Mouse (Mus musculus) brain, adult 2 months (tissue): ENCODE measurements around the gene Vav3.

Source experiments
- DNase-seq: peaks from one replicate; pipeline ENCODE4 v3.0.0; 2011; ENCODE audit warnings: low read depth, low spot score

Vav3 gene

DNA sequence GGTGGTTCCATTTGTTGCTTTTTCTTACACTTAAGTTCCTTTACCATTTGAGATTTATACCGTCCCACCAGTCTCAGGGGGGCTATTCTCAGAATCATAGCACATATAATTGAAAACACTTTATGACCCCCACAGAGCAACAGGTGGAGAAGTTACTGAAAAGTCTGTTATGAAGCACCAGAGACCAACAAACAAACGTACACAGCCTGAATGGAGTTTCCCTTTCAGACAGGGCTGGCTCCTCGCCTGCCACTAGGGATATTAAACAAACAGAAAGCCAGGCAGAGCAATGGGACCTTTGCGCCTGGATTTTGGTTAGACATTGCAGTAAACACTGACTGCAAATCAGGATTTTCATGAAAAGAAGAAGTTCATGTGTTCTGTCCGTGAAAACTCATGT, 341.4 kb downstream of the Vav3 start:
- no peak for DNase-seq

DNA sequence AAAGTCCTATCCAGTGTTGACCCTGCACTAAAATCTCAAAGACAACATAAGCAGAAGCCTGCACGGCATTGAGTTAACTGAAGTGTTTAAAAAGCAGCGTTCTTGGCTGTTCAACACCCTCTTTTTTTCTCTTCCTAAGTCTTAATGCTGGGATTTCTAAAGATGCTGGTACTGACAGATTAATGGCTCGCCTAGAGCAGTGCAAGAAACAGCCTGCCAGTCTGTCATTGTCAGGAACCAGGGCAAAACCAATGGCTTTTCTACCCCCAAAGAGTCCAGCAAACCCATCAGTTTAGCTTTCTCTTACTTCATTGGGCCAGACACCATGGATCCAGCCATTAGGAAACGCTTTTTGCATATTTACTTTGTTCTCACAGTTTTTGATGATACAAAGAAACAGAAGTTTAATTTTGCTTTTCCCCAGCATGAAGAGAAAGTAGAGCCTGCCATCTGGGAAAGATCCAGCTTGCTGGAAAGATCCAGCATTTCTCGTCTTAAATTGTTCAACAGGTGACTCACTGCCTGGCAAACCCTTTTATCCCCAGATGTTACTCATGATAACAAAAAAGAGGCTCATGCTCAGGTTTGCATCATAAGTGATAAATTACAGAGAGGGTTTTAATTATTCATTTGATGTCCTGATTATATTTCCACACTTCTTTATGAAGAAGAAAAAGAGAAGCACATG, 343.3 kb downstream of the Vav3 start:
- peak; percentile 65 for DNase-seq

DNA sequence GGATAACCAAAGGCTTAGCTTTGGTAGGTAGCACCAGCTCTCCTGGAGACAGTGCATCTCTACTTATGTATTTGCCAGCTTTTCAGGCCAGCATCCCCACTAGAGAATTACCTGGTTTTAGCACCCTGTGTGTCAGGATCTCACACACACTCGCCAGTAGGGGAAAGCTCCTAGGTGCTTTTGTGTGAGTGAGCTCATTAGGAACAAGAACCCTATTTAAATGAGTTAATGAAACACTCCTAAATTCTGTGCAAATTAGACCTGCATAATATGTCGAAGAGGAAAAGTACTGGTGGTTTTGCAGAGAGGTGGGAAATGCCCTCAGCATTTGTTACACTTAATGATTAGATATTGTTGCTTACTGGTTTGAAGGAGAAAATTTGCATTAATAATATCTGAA, 350.1 kb downstream of the Vav3 start:
- no peak for DNase-seq

DNA sequence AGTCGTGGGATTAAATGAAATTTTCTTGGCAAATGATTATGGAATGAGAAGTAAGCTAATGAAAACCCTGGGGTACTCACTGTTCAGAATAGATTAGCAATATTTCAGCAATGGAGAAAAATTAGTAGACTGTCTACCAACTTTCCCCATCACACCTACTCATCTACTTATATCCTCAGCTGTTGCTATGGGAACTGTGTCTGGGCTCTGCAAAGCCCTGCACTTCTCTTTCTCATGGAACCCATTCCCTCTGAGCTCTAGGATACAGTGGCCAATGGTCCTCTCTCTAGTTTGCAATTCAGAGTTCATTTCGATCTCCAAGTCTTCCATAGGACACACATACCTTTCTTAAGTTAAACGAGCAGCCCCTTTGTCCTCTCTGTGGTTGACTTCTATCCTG, 352.2 kb downstream of the Vav3 start:
- DNase-seq = peak; percentile 58

DNA sequence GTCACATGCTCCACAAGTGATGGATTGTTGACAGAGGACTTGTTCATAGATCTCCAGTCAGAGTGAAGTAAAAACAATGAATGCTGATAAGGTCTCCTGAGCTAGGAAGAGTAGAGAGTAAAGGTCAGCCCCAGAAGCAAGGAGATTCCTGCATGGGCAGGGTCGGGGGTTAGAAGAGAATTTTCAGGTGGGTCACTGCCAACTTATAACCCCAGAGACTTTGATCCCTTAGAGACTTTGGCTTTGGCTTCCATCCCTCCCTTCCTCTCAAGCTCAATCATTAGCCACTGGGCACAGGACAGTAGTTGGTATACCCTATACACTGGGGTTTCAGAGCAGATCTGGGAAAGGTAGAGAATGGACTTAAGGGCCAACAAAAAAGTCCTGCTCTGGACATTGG, 360.8 kb downstream of the Vav3 start:
- DNase-seq = no peak

DNA sequence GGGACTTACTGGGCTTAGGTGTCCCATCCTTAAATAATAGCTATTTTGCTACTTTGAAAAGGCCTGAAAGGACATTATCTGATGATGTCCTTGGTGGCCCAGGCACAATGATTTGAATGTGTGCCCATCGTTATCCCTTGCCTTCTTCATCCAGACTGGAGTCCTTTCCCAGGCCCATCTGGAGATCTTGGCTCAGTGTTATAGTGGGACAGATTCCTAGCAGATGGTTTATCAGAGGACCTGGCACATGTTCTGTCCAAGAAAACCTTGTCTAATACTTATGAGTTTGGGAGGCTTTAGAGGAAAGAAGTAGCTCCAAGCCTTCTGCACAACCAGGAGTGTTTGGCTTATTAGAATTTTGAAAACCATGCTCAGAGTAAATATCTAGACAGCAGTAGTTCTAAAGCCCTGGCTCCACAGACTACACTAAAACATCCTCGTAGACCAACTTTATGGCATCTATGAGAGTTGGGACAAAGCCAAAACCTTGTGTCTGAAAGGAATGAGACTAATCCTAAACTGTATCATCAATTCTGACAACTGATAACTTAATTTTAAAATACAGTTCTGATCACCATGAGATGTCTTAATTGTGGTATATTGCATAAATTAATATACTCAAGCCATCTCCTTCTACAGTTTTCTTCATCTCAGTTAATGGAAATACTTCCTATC, 367.5 kb downstream of the Vav3 start:
- DNase-seq = peak; percentile 97

DNA sequence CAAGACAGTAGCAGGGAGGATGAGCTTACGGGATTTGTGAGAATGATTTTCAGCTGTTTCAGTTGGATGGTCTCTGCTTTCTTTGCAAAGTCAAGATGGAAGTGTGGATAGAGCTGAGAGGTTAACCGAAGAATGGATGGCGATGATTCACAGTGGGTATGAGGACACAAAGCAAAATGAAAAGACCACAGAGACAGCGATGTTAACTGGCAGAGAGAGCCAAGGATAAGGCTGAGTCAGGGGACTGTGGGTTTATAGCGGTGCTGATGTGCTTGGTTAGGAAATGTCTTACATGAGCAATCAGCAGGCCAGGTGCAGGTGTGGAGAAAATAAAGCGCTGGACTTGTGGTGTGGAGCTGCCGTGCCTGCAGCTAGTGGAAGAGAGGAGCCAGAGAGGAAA, 371.3 kb downstream of the Vav3 start:
- no peak for DNase-seq

DNA sequence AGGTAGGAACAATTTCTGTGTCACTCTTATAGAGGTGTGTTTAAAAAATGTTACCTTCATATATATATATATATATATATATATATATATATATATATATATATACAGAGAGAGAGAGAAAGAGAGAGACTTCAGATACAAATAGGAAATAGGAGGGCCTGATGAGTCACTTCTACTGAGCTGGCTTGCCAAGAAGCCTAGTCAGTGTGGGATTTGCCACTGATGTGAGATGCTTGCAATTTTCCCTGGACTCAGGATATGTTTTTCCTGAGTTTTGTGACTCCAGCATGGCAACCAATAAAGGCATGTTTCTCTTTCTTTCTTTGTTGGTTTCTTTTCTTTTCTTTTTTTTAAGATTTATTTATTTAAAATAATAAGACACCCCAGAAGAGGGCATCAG, 374.0 kb downstream of the Vav3 start:
- peak; percentile 52 for DNase-seq

DNA sequence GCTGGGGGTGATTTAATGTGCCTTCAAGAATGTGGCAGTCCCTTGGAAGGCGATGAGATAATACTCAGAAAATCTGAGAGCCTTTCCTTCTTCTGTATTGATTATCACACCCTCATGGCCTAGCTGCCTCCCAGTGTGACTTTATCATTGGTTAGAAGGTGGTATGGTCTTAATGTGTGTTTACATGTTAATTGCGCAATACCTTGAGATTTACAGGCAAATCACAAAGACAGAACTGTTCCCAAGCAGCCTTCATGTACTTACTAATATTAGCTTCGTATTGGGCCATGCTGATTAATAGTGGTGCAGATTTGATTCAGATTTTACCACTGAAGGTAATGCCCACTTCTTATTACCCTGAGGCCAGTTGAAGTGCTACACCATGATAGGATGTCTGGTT, 381.3 kb downstream of the Vav3 start:
- no peak for DNase-seq

DNA sequence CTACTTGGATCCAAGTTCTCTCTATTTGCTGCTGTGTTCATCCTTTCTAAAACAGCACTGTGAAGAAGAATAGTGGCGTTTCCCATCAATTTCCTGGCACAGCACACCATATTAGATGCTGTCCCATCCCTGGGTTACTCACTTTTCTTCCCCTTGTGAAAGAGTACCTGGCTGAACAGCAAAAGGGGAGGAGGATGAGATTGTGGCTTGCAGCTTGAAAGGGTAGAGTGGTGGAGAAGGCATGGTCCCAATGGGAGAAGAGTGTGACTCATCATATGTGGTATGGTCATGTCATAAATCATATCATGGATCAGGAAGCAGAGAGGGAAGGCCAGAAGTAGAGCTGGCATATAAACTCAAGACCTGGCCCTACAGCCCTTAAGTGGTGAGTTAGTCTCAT, 386.3 kb downstream of the Vav3 start:
- no peak for DNase-seq

DNA sequence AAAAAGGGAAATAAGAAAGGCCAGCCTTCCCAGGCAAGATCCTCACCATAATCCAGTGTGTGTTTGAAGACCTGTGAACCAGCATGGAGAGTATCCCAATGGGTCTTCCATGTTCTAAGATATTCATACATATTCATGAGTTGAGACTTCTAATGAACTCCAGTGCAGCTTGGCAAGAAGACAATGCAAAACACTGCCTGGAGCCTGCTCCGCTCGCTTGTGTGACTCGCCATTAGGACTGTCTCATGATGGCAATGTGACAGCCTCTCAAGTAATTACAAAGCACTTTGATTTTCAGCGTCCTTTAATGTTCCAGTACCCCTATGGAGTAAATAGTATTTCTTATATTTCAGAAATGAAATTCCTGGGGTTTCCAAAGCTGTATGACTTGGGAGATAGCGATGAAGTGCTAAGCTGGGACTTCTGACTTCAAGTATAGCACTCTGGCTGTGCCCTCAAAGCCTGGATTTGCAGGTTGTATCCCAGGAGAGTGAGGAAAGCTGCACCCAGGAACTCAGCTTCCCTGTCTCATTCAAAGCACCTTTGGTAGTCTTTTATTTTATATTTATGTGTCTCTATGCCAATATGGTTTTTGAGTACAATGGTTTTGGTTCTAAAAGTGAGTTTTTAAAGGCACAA, 391.3 kb downstream of the Vav3 start:
- DNase-seq = no peak

DNA sequence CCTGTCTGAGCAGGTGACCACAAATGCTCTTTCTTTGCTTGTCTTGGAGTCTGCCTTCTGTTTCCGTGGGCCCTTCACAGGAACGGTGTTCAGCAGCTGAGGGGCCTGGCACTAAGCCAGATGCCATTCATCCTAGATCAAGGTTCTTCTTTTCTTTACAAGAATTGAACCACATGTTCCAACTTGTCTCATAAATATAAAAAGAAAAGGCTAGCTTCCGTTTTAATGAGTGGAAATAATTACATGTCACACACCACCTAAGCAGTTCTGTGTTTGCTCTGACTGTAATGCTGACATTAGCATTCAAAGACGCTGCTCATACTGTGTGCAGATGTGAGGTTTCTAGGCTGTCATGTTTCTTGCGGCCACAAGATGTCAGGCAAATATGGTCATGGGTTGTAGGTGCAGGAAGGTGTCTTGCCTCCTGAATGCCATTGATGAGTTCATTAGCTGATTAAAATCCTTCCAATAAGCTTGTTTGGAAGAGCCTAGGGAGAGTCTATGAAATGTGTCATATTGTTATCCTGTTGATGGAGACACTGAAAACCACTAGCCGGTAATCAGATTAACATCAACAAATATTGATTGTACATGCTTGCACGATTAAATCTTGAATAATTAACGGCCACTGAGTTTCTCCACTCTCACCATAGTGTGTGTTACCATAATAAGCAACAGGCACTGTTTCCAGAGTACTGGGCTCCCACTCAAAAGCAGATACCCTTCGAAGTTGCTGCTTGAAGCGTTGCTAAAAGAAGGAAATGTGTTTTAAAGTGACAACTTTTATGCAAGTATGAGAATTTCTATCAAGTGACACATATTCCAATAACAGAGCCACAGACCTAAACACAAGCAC, 392.1 kb downstream of the Vav3 start:
- DNase-seq = peak; percentile 84
